Mouse (Mus musculus) ES-E14 (cell line): ENCODE measurements at regions not wholly inside any gene's neighbourhood (a gene's known extent, or its start where the extent isn't known, plus 50 kb on each side); places are given as distances from the start of the nearest gene placed in this dataset.

Experiments used
- CHD2 ChIP-seq: IDR thresholded peaks from 2 replicates; pipeline ENCODE4 v1.6.1; 2014; ENCODE audit warnings: mild to moderate bottlenecking, low read depth, low read length, inconsistent platforms
- HCFC1 ChIP-seq: IDR thresholded peaks from 2 replicates; pipeline ENCODE4 v1.6.1; 2012; ENCODE audit warnings: low read length, inconsistent platforms, borderline replicate concordance; ENCODE audit not compliant: insufficient read depth
- MAFK ChIP-seq: IDR thresholded peaks from 2 replicates; pipeline ENCODE4 v1.6.1; 2014; ENCODE audit warnings: mild to moderate bottlenecking, low read depth, low read length, inconsistent platforms; ENCODE audit not compliant: insufficient read depth
- ZC3H11A ChIP-seq: IDR thresholded peaks from 2 replicates; pipeline ENCODE4 v1.6.1; 2012; ENCODE audit warnings: low read depth, mild to moderate bottlenecking, inconsistent platforms, low read length, borderline replicate concordance

DNA sequence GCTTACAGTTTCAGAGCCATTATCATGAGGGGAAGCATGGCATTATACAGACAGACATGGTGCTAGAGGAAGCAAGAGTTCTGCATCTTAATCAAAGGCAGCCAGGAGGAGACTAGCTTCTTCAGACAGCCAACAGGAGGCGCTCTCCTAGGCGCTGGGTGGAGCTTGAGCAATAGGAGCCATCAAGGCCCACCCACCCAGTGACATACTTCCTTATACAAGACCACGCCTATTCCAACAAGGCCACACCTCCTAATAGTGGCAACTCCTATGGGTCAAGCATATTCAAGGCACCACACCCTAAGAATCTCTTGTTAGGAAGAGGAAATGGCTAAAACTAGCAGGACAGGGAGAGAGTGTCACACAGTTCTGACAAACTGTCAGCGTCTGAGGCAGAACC lies 94.3 kb downstream of the Atp23 start:
- TF ChIP-seq ZC3H11A (no peak), MAFK (no peak), CHD2 (no peak), HCFC1 (no peak)
